ENCODE assay signal across 8 mouse cellular contexts in genomic region chr2:29827709-29828024, GRCm38 (mm10). TPM values are rescaled to one million over a fixed set of nuclear protein-coding genes. Genes with fewer than 3 reads are reported as not detected.
DNase-seq lines count a peak whose midpoint lies in the region; ATAC-seq and TF ChIP-seq lines count a peak whose summit lies in the region.

No protein-coding gene starts in this region.

- peak overlapping the region; percentile 51 for H3K27ac ChIP-seq in heart, embryonic 12.5 days (ENCODE audit: poor library complexity, severe bottlenecking)
- H3K27ac ChIP-seq in ES-E14 (ENCODE audit: insufficient read depth, low read depth, low read length, poor library complexity, severe bottlenecking): peak overlapping the region; percentile 65
- peak overlapping the region; percentile 95 for H3K27ac ChIP-seq in hindbrain, embryonic 10.5 days

- no peaks in the 10 kb centered on the region for H3K9me3 ChIP-seq in heart, embryonic 12.5 days (replicated peaks)
- H3K9me3 ChIP-seq in ES-E14 (ENCODE audit: control insufficient read depth, insufficient read depth, low read depth, low read length): no peaks in the 10 kb centered on the region
- H3K9me3 ChIP-seq in hindbrain, embryonic 10.5 days: no peaks in the 10 kb centered on the region

- no peak for DNase-seq in heart, postnatal 4 days
- DNase-seq in ES-E14 (ENCODE audit: low read depth, low spot score): no peak
- no peak for DNase-seq in hindbrain, embryonic 10.5 days (ENCODE audit: low spot score)
- DNase-seq in urinary bladder, adult 18-20 months (ENCODE audit: low spot score in 2 of 2): no peak
- DNase-seq in embryo, embryonic 10.5 days (ENCODE audit: low spot score): no peak

- H3K4me2 ChIP-seq in heart, embryonic 12.5 days: peak overlapping the region; percentile 97

- peak overlapping the region; percentile 92 for H3K9ac ChIP-seq in heart, embryonic 12.5 days
- H3K9ac ChIP-seq in ES-E14 (ENCODE audit: insufficient read depth, low read depth, low read length, poor library complexity, severe bottlenecking): peak overlapping the region; percentile 93

- ATAC-seq in heart, embryonic 12.5 days (ENCODE audit: insufficient number of reproducible peaks, low FRiP score): 0 out of 2 replicates have a peak, but pooled peaks have one; percentile 1
- ATAC-seq in megakaryocyte progenitor cell, adult 5-6 weeks (replicated peaks; ENCODE audit: poor library complexity): peak; percentile 27; the same call in 1 of the 2 replicates
- no peak for ATAC-seq in frontal cortex, adult (ENCODE audit: low TSS enrichment)

- in situ Hi-C loops in ES-E14 (cut with MboI; ENCODE audit: low sequenced_read_pairs in 2 of 2, unreplicated experiment in 2 of 2): no loop called here

- peaks cover 6% of the 10 kb centered on the region for H3K36me3 ChIP-seq in heart, embryonic 12.5 days
- peaks cover 2% of the 10 kb centered on the region for H3K36me3 ChIP-seq in ES-E14 (ENCODE audit: control insufficient read depth, insufficient read depth, low read length, poor library complexity, severe bottlenecking)
- H3K36me3 ChIP-seq in hindbrain, embryonic 10.5 days: peaks cover 42% of the 10 kb centered on the region

- peak overlapping the region; percentile 94 for H3K4me3 ChIP-seq in heart, embryonic 12.5 days
- peak overlapping the region; percentile 87 to 88 for H3K4me3 ChIP-seq in ES-E14 (ENCODE audit: insufficient read depth in 1 of 2, low read depth in 1 of 2, low read length in 2 of 2, poor library complexity in 1 of 2, severe bottlenecking in 1 of 2)
- peak overlapping the region; percentile 98 for H3K4me3 ChIP-seq in hindbrain, embryonic 10.5 days

- WGBS in heart, embryonic 12.5 days: 2% methylated on average over 12 of the region's 12 CpGs
- 2% methylated on average over 12 of the region's 12 CpGs for WGBS in hindbrain, embryonic 10.5 days

- peaks cover 15% of the 10 kb centered on the region for H3K4me1 ChIP-seq in heart, embryonic 12.5 days (replicated peaks)
- peaks cover 0 to 3% of the 10 kb centered on the region in 2 experiments; a peak in 2 of 4 replicates for H3K4me1 ChIP-seq in ES-E14 (ENCODE audit: control insufficient read depth in 2 of 2, insufficient read depth in 2 of 2, low read length in 2 of 2, poor library complexity in 1 of 2)
- peaks cover 24% of the 10 kb centered on the region for H3K4me1 ChIP-seq in hindbrain, embryonic 10.5 days (replicated peaks)

- no peaks in the 10 kb centered on the region for H3K27me3 ChIP-seq in heart, embryonic 12.5 days (replicated peaks)
- no peaks in the 10 kb centered on the region for H3K27me3 ChIP-seq in hindbrain, embryonic 10.5 days (ENCODE audit: insufficient read depth, poor library complexity, severe bottlenecking)

TF ChIP-seq in ES-E14, 5 proteins besides CTCF, POLR2A, EP300 and RAD21:
- TF ChIP-seq HCFC1 (IDR thresholded peaks at IDR 0.05; ENCODE audit: borderline replicate concordance, insufficient read depth, low read length): no peak
- no peak for TF ChIP-seq ZNF384 (IDR thresholded peaks at IDR 0.05; ENCODE audit: low read depth, low read length)
- no peak for TF ChIP-seq ZC3H11A (IDR thresholded peaks at IDR 0.05; ENCODE audit: borderline replicate concordance, low read depth, low read length)
- TF ChIP-seq CHD2 (IDR thresholded peaks at IDR 0.05; ENCODE audit: low read depth, low read length): no peak
- no peak for TF ChIP-seq MAFK (IDR thresholded peaks at IDR 0.05; ENCODE audit: insufficient read depth, low read depth, low read length)

RNA-seq across cellular contexts. Expression of gene Urm1, which starts 7.8 kb away (rescaled TPM):
- polyA plus RNA-seq in heart, embryonic 12.5 days (2016; fragmentation: Nextera tagmentation; extraction: Ambion mirVana): 15.6 and 15.7 TPM in 2 replicates
- 10 to 100 TPM; 37.9 to 40.9 TPM for total RNA-seq in heart, postnatal 4 days (2021)
- total RNA-seq in ES-E14 (2012; rRNA removed): 44.3 and 50.8 TPM in 2 replicates
- polyA plus RNA-seq in hindbrain, embryonic 10.5 days (2016; fragmentation: Nextera tagmentation; extraction: Ambion mirVana): 23.8 and 25.0 TPM in 2 replicates
- 12.7 and 13.7 TPM in 2 replicates for total RNA-seq in megakaryocyte progenitor cell, adult 5-6 weeks (2015)
- total RNA-seq in megakaryocyte progenitor cell, adult 5-6 weeks (2017): 15.8 and 20.5 TPM in 2 replicates

RNA-seq across cellular contexts. Expression of gene Slc27a4, which starts 25.2 kb away (rescaled TPM):
- polyA plus RNA-seq in heart, embryonic 12.5 days (2016; fragmentation: Nextera tagmentation; extraction: Ambion mirVana): 10.9 and 11.0 TPM in 2 replicates
- 10 to 100 TPM; 22.3 to 23.4 TPM for total RNA-seq in heart, postnatal 4 days (2021)
- total RNA-seq in ES-E14 (2012; rRNA removed): 38.9 and 47.7 TPM in 2 replicates
- 18.3 and 24.7 TPM in 2 replicates for polyA plus RNA-seq in hindbrain, embryonic 10.5 days (2016; fragmentation: Nextera tagmentation; extraction: Ambion mirVana)
- total RNA-seq in megakaryocyte progenitor cell, adult 5-6 weeks (2015): 4.2 and 5.5 TPM in 2 replicates
- 6.8 and 7.2 TPM in 2 replicates for total RNA-seq in megakaryocyte progenitor cell, adult 5-6 weeks (2017)

RNA-seq across cellular contexts. Expression of gene Trub2, which starts 39.4 kb away (rescaled TPM):
- polyA plus RNA-seq in heart, embryonic 12.5 days (2016; fragmentation: Nextera tagmentation; extraction: Ambion mirVana): 25.8 and 26.6 TPM in 2 replicates
- total RNA-seq in heart, postnatal 4 days (2021): 10 to 100 TPM; 37.5 to 38.6 TPM
- total RNA-seq in ES-E14 (2012; rRNA removed): 78.5 and 108 TPM in 2 replicates
- 53.2 and 59.2 TPM in 2 replicates for polyA plus RNA-seq in hindbrain, embryonic 10.5 days (2016; fragmentation: Nextera tagmentation; extraction: Ambion mirVana)
- 17.4 and 22.9 TPM in 2 replicates for total RNA-seq in megakaryocyte progenitor cell, adult 5-6 weeks (2015)
- 46.2 and 57.1 TPM in 2 replicates for total RNA-seq in megakaryocyte progenitor cell, adult 5-6 weeks (2017)

RNA-seq across cellular contexts. Expression of gene Coq4, which starts 40.4 kb away (rescaled TPM):
- 21.8 and 23.8 TPM in 2 replicates for polyA plus RNA-seq in heart, embryonic 12.5 days (2016; fragmentation: Nextera tagmentation; extraction: Ambion mirVana)
- 10 to 100 TPM; 14.6 to 14.7 TPM for total RNA-seq in heart, postnatal 4 days (2021)
- 18.3 and 30.4 TPM in 2 replicates for total RNA-seq in ES-E14 (2012; rRNA removed)
- polyA plus RNA-seq in hindbrain, embryonic 10.5 days (2016; fragmentation: Nextera tagmentation; extraction: Ambion mirVana): 46.6 and 48.8 TPM in 2 replicates
- 17.4 and 18.2 TPM in 2 replicates for total RNA-seq in megakaryocyte progenitor cell, adult 5-6 weeks (2015)
- 10.5 and 12.5 TPM in 2 replicates for total RNA-seq in megakaryocyte progenitor cell, adult 5-6 weeks (2017)

RNA-seq across cellular contexts. Expression of gene Cercam, which starts 41.3 kb away (rescaled TPM):
- 24.7 and 26.9 TPM in 2 replicates for polyA plus RNA-seq in heart, embryonic 12.5 days (2016; fragmentation: Nextera tagmentation; extraction: Ambion mirVana)
- total RNA-seq in heart, postnatal 4 days (2021): 10 to 100 TPM; 13.4 to 13.9 TPM
- 15.8 and 24.5 TPM in 2 replicates for total RNA-seq in ES-E14 (2012; rRNA removed)
- 49.1 and 56.2 TPM in 2 replicates for polyA plus RNA-seq in hindbrain, embryonic 10.5 days (2016; fragmentation: Nextera tagmentation; extraction: Ambion mirVana)
- total RNA-seq in megakaryocyte progenitor cell, adult 5-6 weeks (2015): 13.0 and 13.9 TPM in 2 replicates
- total RNA-seq in megakaryocyte progenitor cell, adult 5-6 weeks (2017): 7.7 and 10.8 TPM in 2 replicates
